Mouse (Mus musculus) testis, postnatal 14 days (tissue): ENCODE data around the gene Dhx8.

Source experiments
- DNase-seq: peaks from one replicate; pipeline ENCODE4 v3.0.0; 2021; ENCODE audit warnings: low spot score

Dhx8 gene

GRCm38 (mm10) chr11:101732518-101733440, at the start of gene Dhx8:
Gene Dhx8, plus strand, starts transcription at chr11:101732919.
- DNase-seq: peak; percentile 96

- peak; percentile 84 for DNase-seq
Observed at GRCm38 (mm10) chr11:101687351-101688301, 45.1 kb upstream of the Dhx8 start.

GRCm38 (mm10) chr11:101689701-101690113, 43.0 kb upstream of the Dhx8 start:
- no peak for DNase-seq

- DNase-seq: no peak
Observed at GRCm38 (mm10) chr11:101690326-101690725, 42.4 kb upstream of the Dhx8 start.

- DNase-seq: no peak
Observed at GRCm38 (mm10) chr11:101695906-101696661, 36.6 kb upstream of the Dhx8 start.

- no peak for DNase-seq
Observed at GRCm38 (mm10) chr11:101697156-101697861, 35.4 kb upstream of the Dhx8 start.

- no peak for DNase-seq
Observed at GRCm38 (mm10) chr11:101698114-101698513, 34.6 kb upstream of the Dhx8 start.

- DNase-seq: no peak
Observed at GRCm38 (mm10) chr11:101699556-101699955, 33.2 kb upstream of the Dhx8 start.

GRCm38 (mm10) chr11:101699991-101700390, 32.7 kb upstream of the Dhx8 start:
- DNase-seq: no peak

GRCm38 (mm10) chr11:101700446-101700845, 32.3 kb upstream of the Dhx8 start:
- DNase-seq: peak; percentile 67

GRCm38 (mm10) chr11:101704081-101704480, 28.6 kb upstream of the Dhx8 start:
- no peak for DNase-seq

- DNase-seq: no peak
Observed at GRCm38 (mm10) chr11:101706764-101707448, 25.8 kb upstream of the Dhx8 start.

- DNase-seq: no peak
Observed at GRCm38 (mm10) chr11:101708482-101708881, 24.2 kb upstream of the Dhx8 start.

- no peak for DNase-seq
Observed at GRCm38 (mm10) chr11:101712811-101713210, 19.9 kb upstream of the Dhx8 start.

- DNase-seq: no peak
Observed at GRCm38 (mm10) chr11:101714012-101714411, 18.7 kb upstream of the Dhx8 start.

- DNase-seq: no peak
Observed at GRCm38 (mm10) chr11:101718324-101718723, 14.4 kb upstream of the Dhx8 start.

- DNase-seq: no peak
Observed at GRCm38 (mm10) chr11:101719986-101720520, 12.7 kb upstream of the Dhx8 start.

GRCm38 (mm10) chr11:101725043-101725442, 7.7 kb upstream of the Dhx8 start:
- no peak for DNase-seq

GRCm38 (mm10) chr11:101726765-101727164, 6.0 kb upstream of the Dhx8 start:
- DNase-seq: no peak

- DNase-seq: no peak
Observed at GRCm38 (mm10) chr11:101729308-101729707, 3.4 kb upstream of the Dhx8 start.
